Mouse (Mus musculus): ENCODE results near the gene Acan. TPM values are rescaled to one million over a fixed set of nuclear protein-coding genes. Genes with fewer than 3 reads are reported as not detected.
A peak's percentile ranks its signal among the peaks of the same experiment; 100 is the strongest.

Acan gene
- total RNA-seq, 2 experiments from 2014 or later: 0.10 to 0.27 TPM

GRCm38 (mm10) chr7:79133391-79133790 is 80.1 kb downstream of the Acan start:
- no peak for DNase-seq
- intact Hi-C loops (cut with DNase I): no loop called here

- intact Hi-C loops (cut with DNase I): no loop called here
- DNase-seq: no peak
These were observed 86.1 kb downstream of the Acan start for GRCm38 (mm10) chr7:79139328-79139824.

GRCm38 (mm10) chr7:79139891-79140591 is 86.8 kb downstream of the Acan start:
- intact Hi-C loops (cut with DNase I): loop anchor here (2.0 to 10.0 kb wide), 2 partner anchors 89 to 325 kb away; partner anchors contain the start of gene Polg
- no peak for DNase-seq

GRCm38 (mm10) chr7:79140897-79141296 is 87.6 kb downstream of the Acan start:
- DNase-seq: peak; percentile 74 to 77
- intact Hi-C loops (cut with DNase I): loop anchor here (2.0 to 10.0 kb wide), 2 partner anchors 88 to 324 kb away; partner anchors contain the start of gene Polg

- intact Hi-C loops (cut with DNase I): loop anchor here (10.0 kb wide), 1 partner anchor 318 kb away; the partner anchor contains the start of gene Polg
- peak in 1 of 2 experiments; percentile 12 for DNase-seq
These were observed 93.9 kb downstream of the Acan start for GRCm38 (mm10) chr7:79147011-79147837.

GRCm38 (mm10) chr7:79147931-79148653 is 94.8 kb downstream of the Acan start:
- intact Hi-C loops (cut with DNase I): loop anchor here (10.0 kb wide), 1 partner anchor 317 kb away; the partner anchor contains the start of gene Polg
- DNase-seq: no peak

- intact Hi-C loops (cut with DNase I): loop anchor here (10.0 kb wide), 1 partner anchor 316 kb away; the partner anchor contains the start of gene Polg
These were observed 95.5 kb downstream of the Acan start, which contains the start of gene Mfge8 for GRCm38 (mm10) chr7:79148711-79149266. Gene Mfge8 (minus strand): TSS chr7:79149060.

GRCm38 (mm10) chr7:79149522-79149921 is 96.2 kb downstream of the Acan start:
- DNase-seq: no peak
- intact Hi-C loops (cut with DNase I): loop anchor here (10.0 kb wide), 1 partner anchor 315 kb away; the partner anchor contains the start of gene Polg

More at GRCm38 (mm10) chr7:79148711-79149266, 95.5 kb downstream of the Acan start, which contains the start of gene Mfge8:
- DNase-seq: peak; percentile 87 to 90

GRCm38 (mm10) chr7:79159406-79159805 is 106.1 kb downstream of the Acan start:
- intact Hi-C loops (cut with DNase I): no loop called here

More at GRCm38 (mm10) chr7:79159406-79159805, 106.1 kb downstream of the Acan start:
- DNase-seq: no peak

Other genes with a start within 250 kb of the Acan start
- 10 to 100 TPM; 16.0 to 16.5 TPM for gene Det1, start 206.2 kb upstream of the Acan start, total RNA-seq (2021)
- 10 to 100 TPM; 40.5 to 50.0 TPM for gene Aen, start 157.6 kb upstream of the Acan start, total RNA-seq (2021)
- 1 to 10 TPM; 1.4 to 1.8 TPM for gene Isg20, start 140.1 kb upstream of the Acan start, total RNA-seq (2021)
- under 1 TPM; 0.22 to 0.36 TPM for gene Hapln3, start 77.5 kb downstream of the Acan start, total RNA-seq (2021)
- gene Mfge8, start 95.6 kb downstream of the Acan start, total RNA-seq (2021): 10 to 100 TPM; 40.0 to 45.1 TPM
- gene Abhd2, start 219.7 kb downstream of the Acan start, total RNA-seq (2021): 1 to 10 TPM; 4.8 to 5.1 TPM

All from gastrocnemius, postnatal 36 days (tissue).